Mouse (Mus musculus) kidney, postnatal 4 days (tissue): ENCODE data around the gene Tceal3.
"Not testable (repeated sequence)": the region's sequence is repeated elsewhere in the genome, so short reads cannot be mapped to it uniquely, and the experiment has no call there.

Experiments used
- DNase-seq, 2 experiments: peaks; one replicate each; pipeline ENCODE4 v3.0.0; 2021; ENCODE audit warnings: mixed read lengths in 2 of 2

Gene Tceal3

GRCm38 (mm10) chrX:136708168-136708681 lies 117.6 kb downstream of the Tceal3 start:
- DNase-seq, result peak; percentile 63 to 75

- DNase-seq, result peak; percentile 10 to 29
Observed at GRCm38 (mm10) chrX:136708782-136709181, 118.1 kb downstream of the Tceal3 start.

GRCm38 (mm10) chrX:136714742-136715474 lies 124.3 kb downstream of the Tceal3 start:
- not testable (repeated sequence) for DNase-seq
